In the genomic region with DNA sequence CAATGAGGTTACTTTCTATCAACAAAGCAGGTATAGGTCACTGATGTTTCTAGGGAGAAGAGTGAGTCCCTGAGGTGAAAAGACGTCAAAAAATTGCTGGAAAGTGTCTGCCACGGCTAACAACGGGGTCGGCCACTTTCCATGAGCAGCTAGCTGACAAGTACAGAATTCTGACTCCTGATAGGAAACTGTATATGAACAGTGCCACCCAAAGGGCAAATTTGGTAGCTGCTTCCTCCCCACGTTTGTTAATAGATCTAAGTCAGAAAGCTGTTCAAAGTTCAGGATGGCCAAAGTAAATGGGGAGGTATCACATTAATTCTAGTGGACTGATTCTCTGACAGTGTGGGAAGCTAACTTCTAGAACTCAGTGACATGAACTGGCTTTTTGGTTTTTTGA, we compare ENCODE assay signal across 8 mouse cellular contexts. TPM values are rescaled to one million over a fixed set of nuclear protein-coding genes. Genes with fewer than 3 reads are reported as not detected.
A peak's percentile ranks its signal among the peaks of the same experiment; 100 is the strongest.
DNase-seq lines count a peak whose midpoint lies in the region; ATAC-seq and TF ChIP-seq lines count a peak whose summit lies in the region.

No protein-coding gene starts in this region.

- H3K27ac ChIP-seq in lung, postnatal 0 days (ENCODE audit: low read length): no peak overlapping the region

- peak; percentile 70 for TF ChIP-seq CTCF in lung, postnatal 0 days (IDR thresholded peaks at IDR 0.05)

- no peaks in the 10 kb centered on the region for H3K9me3 ChIP-seq in lung, postnatal 0 days (ENCODE audit: low read length)

- H3K9ac ChIP-seq in lung, postnatal 0 days (replicated peaks; ENCODE audit: low read depth): no peak overlapping the region

- DNase-seq in adrenal gland, adult 18-20 months (ENCODE audit: low spot score in 2 of 2): peak; percentile 4 to 23
- DNase-seq in adrenal gland, postnatal 4 days (ENCODE audit: low spot score in 2 of 2): no peak
- peak; percentile 18 for DNase-seq in ovary, postnatal 14 days (ENCODE audit: low spot score)
- DNase-seq in ovary, adult 18-20 months (ENCODE audit: low spot score): no peak
- peak; percentile 53 for DNase-seq in kidney, postnatal 14 days
- peak; percentile 66 for DNase-seq in lung, postnatal 0 days (ENCODE audit: low spot score)
- no peak for DNase-seq in yolk sac, embryonic 10.5 days (ENCODE audit: low spot score)

- no peak overlapping the region for H3K4me2 ChIP-seq in lung, postnatal 0 days (replicated peaks; ENCODE audit: low read depth, low read length)

- ATAC-seq in common myeloid progenitor, adult 5-6 weeks (replicated peaks; ENCODE audit: low read depth, poor library complexity, severe bottlenecking): peak; percentile 83
- ATAC-seq in lung, postnatal 0 days: no peak

- no peak for TF ChIP-seq EP300 in lung, postnatal 0 days (IDR thresholded peaks at IDR 0.05)

- no peak overlapping the region for H3K4me3 ChIP-seq in lung, postnatal 0 days (ENCODE audit: low read depth, low read length)

- WGBS in lung, postnatal 0 days: 19% methylated on average over 5 of the region's 5 CpGs

- H3K36me3 ChIP-seq in lung, postnatal 0 days (ENCODE audit: insufficient read depth, low read length): no peaks in the 10 kb centered on the region

- no peaks in the 10 kb centered on the region for H3K27me3 ChIP-seq in lung, postnatal 0 days (replicated peaks; ENCODE audit: insufficient read depth, low read length)

- H3K4me1 ChIP-seq in lung, postnatal 0 days (ENCODE audit: insufficient read depth, low read depth, low read length): no peaks in the 10 kb centered on the region

RNA-seq across cellular contexts. Expression of a gene that starts 57.8 kb away (rescaled TPM):
- total RNA-seq in adrenal gland, adult 18-20 months (2021): 100 to 1,000 TPM; 123 to 153 TPM
- total RNA-seq in adrenal gland, postnatal 4 days (2021): 100 to 1,000 TPM; 128 to 133 TPM
- total RNA-seq in common myeloid progenitor, adult 5-6 weeks (2017): 158 and 166 TPM in 2 replicates
- 158 and 175 TPM in 2 replicates for polyA plus RNA-seq in lung, postnatal 0 days (2015; fragmentation: Nextera tagmentation; extraction: Ambion mirVana)

Comparison
In these comparisons a context has a peak if more than half of its experiments do, and no peak if none do; other contexts are left out.
1. DNase-seq: peak in adrenal gland, adult 18-20 months (2 of 2), ovary, postnatal 14 days (single experiment), kidney, postnatal 14 days (single experiment) and lung, postnatal 0 days (single experiment); none in adrenal gland, postnatal 4 days (0 of 2), ovary, adult 18-20 months (single experiment) and yolk sac, embryonic 10.5 days (single experiment).